Mouse (Mus musculus) gastrocnemius, postnatal 4 days (tissue): ENCODE measurements around the gene Frmd6. TPM values are rescaled to one million over a fixed set of nuclear protein-coding genes. Genes with fewer than 3 reads are reported as not detected.

Experiments
- DNase-seq, 2 experiments: peaks; one replicate each; pipeline ENCODE4 v3.0.0; 2021 to 2022; ENCODE audit warnings: low spot score in 2 of 2, mixed read lengths in 2 of 2
- total RNA-seq, 2 experiments: library from RNA; stranded (reverse); gene quantifications; 2 replicates each; pipeline ENCODE4 v1.2.3; 2021

The Frmd6 gene
- total RNA-seq, 2 experiments from 2014 or later, result 50.2 to 54.1 TPM

- DNase-seq, result no peak
Measured at GRCm38 (mm10) chr12:70807543-70807942, 17.8 kb upstream of the Frmd6 start.

DNA sequence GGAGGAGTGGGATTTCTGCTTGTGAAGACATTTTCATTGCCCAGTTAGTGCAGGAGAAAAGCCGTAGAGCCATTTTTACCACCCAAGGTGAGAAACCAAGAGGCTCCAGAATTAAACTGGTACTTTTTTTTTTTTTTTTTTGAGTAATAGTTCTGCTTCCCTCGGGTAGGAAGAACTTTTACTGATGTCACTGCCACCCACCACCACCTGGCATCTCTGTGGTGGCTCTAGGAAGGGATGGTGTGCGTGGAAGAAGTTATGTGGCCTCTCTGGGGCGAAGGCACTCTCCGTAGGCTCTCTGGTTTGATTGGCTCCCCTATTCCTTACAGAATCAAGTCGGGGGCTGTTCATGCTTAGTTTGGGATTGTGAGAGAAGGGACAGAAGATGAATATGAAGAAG lies 17.3 kb upstream of the Frmd6 start:
- DNase-seq, result no peak

- DNase-seq, result no peak
Measured at GRCm38 (mm10) chr12:70809957-70810356, 15.4 kb upstream of the Frmd6 start.

DNA sequence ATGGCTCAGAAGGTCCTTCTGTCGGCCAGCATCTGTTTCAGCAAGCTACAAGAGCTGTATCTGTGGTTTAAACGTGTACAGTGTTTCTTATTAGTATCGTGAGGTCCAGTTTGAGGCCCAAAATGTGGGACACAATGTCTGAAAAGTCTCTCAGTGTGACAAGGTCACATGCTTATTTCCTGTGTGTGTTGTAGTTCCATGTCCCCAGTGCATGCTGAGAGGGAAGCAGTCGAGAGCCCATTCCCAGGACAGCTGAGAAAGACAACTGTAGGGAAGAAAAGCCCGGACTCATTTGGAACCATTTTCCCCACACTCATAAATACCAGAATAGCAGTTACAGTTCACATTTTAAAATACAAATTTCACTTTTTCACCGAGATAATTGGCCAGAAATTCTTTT lies 13.5 kb upstream of the Frmd6 start:
- DNase-seq, result no peak

DNA sequence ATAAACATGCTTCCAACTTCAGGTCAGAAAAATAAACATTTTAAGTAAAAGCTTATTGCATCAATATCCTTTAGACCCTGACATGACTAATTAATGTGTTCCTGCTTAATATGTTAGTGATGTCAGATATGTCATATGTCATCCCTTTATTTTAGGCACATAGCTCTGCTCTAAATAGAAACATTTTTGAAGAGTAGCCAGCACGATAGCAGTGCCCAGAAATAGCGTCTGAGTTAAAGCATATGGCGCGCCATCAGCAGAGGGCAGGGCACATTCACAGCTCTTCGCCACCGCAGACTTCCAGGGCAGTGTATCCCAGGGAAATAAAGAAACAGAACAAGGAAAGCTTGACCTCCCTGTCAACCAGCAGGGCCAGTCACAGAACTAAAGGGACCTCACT lies 13.1 kb upstream of the Frmd6 start:
- DNase-seq, result no peak

DNA sequence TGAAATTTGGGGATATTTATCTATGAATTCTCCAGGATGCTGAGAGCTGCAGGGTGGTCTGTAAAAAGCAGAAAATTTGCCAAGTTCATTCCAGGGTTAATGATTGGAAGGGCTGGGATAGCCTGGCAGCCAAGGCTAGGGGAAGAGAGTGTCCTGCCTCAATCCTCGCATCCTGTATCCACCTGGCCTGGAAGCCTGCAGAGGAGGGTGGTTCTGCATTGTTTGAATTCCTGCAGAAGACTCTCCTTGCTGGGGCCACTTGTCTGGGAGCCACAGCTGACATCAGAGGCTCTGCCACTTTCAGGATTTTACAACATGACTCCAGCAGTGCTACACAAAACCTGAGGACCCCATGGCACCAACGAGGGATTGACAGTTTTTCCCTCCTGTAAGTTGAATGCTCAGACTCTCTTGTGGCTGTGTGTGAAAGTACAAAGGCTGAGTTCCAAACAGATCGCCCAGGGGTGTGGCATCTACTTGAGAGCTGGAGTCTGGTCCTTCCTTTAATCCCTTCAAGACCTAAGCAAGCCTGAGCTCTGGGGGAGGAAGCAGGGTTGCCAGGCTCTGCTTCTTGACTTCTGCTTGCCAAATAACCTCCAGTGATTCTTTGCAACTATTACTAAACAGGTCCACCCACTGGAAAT lies 12.4 kb upstream of the Frmd6 start:
- DNase-seq, result no peak

DNA sequence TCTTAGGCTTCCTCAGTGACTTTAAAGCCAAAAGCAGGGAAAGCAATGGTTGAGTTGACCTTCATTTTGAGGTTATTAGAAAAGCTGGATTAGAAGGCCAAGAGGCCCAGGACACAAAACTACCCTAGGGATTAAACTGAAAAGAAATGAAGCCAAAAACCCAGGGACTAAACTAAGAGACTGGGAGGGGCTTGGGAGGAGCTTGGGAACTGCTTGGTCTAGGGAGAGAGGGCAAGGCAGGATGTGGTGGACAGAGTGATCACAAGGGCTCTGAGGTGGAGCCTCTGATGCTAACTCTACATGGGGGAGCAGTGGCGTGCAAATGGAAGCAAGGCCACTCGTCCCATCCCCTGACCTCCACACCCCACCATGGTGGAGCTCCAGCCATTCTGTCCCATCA lies 8.6 kb upstream of the Frmd6 start:
- DNase-seq, result no peak

DNA sequence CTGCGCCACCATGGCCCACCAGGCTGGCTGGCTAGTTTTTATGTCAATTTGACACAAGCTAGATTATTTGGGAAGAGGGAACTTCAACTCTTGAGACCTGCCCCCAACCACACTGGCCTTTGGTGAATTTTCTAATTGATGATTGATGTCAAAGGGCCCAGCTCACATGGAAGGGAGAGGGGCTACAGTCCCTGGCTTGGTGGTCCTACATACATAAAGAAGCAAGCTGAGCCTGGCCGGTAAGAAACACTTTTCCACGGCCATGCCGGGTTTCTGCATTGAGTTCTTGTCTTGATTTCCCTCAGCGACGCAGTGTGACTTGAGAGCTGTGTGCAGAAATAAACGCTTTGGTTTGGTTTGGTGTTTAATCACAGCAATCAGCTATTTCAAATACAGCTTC lies 1.3 kb upstream of the Frmd6 start:
- no peak for DNase-seq

GRCm38 (mm10) chr12:70825651-70826317 lies 470 bp downstream of the Frmd6 start:
- peak in 1 of 2 experiments; percentile 72 for DNase-seq

GRCm38 (mm10) chr12:70826318-70827072 lies 1.2 kb downstream of the Frmd6 start:
- peak in 1 of 2 experiments; percentile 21 for DNase-seq

GRCm38 (mm10) chr12:70827187-70827900 lies 2.0 kb downstream of the Frmd6 start:
- peak in 1 of 2 experiments; percentile 20 for DNase-seq

DNA sequence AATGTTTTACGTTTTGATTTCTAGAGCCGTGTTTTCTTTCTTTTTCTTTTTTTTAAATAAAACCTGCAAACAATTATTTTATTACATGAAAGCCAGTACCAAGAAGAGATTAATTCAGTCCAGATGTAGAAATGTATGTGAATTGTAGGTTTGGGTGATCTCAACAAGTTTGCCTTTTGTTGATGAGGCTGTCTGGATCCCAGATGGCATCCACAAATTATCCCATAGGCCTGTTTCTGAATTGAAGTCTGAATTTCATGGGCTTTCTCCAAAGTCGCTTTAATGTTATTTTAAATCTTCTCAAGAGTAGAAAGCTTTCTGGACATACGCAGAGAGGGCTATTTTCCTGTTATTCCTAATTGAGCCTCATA lies 2.6 kb downstream of the Frmd6 start:
- no peak for DNase-seq

DNA sequence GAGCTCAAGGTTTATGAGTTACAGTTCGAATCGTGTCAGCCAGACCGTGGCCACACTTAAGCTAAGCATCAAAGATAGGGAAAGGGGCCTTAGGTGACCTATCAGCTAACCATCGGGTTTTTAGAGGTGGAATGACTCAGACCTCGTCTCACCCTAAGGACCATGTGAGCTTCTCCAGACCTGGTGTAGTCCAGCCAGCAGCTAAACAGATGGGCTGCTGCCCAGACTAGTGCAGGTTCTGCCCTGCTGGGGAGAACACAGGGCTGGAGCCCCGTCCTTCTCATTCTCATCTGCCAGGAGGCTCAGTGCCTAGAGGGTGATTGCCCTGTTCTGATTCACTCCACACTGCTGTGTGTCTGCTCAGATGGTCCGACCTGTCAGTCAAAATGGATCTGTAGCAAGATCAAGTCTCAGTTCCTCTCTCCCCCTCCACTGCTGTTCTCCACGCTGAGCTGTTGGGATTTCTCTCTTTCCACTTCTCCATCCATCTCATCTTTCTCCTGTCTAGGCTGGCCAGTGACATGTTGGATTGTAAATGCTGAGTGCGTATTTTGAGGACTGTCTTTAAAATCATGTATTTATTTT lies 5.8 kb downstream of the Frmd6 start:
- DNase-seq, result no peak

DNA sequence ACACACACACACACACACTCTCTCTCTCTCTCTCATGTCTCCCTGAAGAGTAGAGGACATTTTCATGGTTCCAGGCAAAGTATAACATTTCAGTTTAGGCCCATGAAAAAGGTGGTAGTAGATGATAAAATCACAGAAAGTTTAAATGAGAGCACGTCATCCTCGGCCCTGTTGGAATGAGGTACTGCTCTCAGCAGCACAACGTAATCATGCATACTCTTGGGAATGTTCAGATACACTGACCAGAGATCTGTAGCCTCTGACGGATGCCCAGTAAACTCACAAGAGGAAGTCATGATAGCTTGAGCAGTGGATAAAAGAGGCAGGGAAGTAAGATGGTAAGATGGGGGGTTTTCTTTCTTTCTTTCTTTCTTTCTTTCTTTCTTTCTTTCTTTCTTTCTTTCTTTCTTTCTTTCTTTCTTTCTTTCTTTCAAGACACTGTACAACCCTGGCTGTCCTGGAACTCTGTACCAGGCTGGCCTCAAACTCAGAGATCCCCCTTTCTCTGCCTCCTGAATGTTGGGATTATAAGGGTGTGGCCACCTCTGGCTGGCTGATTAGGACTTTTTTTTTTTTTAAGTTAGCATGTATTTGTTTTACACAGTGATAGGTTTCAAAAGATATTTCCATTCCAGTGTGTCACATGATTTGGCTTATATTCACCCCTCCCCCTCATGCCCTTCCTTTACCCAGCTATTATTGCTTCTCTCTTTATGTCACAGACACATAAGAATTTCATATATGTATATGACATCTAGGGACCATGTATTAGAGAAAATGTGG lies 7.1 kb downstream of the Frmd6 start:
- DNase-seq, result no peak

GRCm38 (mm10) chr12:70833050-70833449 lies 7.7 kb downstream of the Frmd6 start:
- DNase-seq, result no peak

- no peak for DNase-seq
Measured at GRCm38 (mm10) chr12:70834043-70834442, 8.7 kb downstream of the Frmd6 start.

GRCm38 (mm10) chr12:70835004-70835403 lies 9.7 kb downstream of the Frmd6 start:
- DNase-seq, result no peak

GRCm38 (mm10) chr12:70837792-70838321 lies 12.5 kb downstream of the Frmd6 start:
- no peak for DNase-seq

DNA sequence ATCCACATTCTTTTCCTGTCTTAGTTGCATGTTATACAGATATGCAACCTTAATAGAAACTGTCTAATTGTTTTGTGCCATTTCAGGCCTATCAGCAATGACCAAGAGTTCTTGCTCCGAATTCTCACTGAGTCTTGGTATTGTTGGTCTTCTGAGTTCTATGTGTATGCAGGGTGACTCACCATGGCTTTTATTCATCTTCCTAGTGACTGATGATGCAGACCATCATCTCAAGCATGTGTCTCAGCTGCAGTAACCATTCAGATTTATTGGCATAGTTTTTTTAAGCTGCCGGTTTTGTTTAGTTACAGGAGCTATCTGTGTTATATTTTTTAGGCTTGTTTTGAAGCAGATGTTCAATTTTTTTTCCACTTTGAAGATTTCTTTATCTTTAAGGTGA lies 20.1 kb downstream of the Frmd6 start:
- no peak for DNase-seq

- no peak for DNase-seq
Measured at GRCm38 (mm10) chr12:70849024-70849423, 23.7 kb downstream of the Frmd6 start.
